ENCODE assay signal across 20 mouse cellular contexts in the genomic region with DNA sequence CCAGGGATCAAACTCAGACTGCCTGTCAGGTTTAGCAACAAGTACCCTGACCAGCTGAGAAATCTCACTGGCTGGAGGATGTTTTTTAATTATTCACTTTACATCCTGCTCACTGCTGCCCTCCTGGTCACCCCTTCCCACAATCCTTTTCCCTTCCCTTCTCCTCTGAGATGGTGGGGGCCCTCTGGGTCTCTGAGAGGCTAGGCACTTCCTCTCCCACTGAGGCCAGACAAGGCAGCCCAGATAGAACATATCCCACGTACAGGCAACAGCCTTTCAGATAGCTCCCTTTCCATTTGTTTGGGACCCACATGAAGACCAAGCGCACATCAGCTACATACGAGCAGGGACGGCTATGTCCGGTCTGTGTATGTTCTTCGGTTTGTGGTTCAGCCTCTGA. TPM values are rescaled to one million over a fixed set of nuclear protein-coding genes. Genes with fewer than 3 reads are reported as not detected.
"Had no signal": no experiment of that assay in that cellular context is flagged by ENCODE, and none has a peak within 500 bp of the region (broad histone marks: within the 10 kb centered on the region; RNA-seq: fewer than 3 reads in every experiment).

No protein-coding gene starts in this region.

RNA-seq across cellular contexts. Expression of gene Gm3415, which starts 14.2 kb away (rescaled TPM):
- polyA plus RNA-seq: cerebellum, adult 2 months; cortical plate, adult 2 months; embryonic facial prominence, embryonic 10.5 days; embryonic facial prominence, embryonic 11.5 days; embryonic facial prominence, embryonic 12.5 days; embryonic facial prominence, embryonic 13.5 days; embryonic facial prominence, embryonic 14.5 days; embryonic facial prominence, embryonic 15.5 days; erythroblast, embryonic 14.5 days; forebrain, embryonic 10.5 days; forebrain, embryonic 11.5 days; forebrain, embryonic 12.5 days; forebrain, embryonic 13.5 days; forebrain, embryonic 14.5 days; forebrain, embryonic 15.5 days; forebrain, embryonic 16.5 days; forebrain, postnatal 0 days; frontal cortex, adult 2 months; gonadal fat pad, adult 2 months; heart, adult 2 months had no signal

RNA-seq across cellular contexts. Expression of gene Gpr12, which starts 14.9 kb away (rescaled TPM):
- polyA plus RNA-seq: embryonic facial prominence, embryonic 14.5 days; erythroblast, embryonic 14.5 days; gonadal fat pad, adult 2 months had no signal

RNA-seq across cellular contexts. Expression of gene Gm3409, which starts 32.7 kb away (rescaled TPM):
- polyA plus RNA-seq: cerebellum, adult 2 months; cortical plate, adult 2 months; embryonic facial prominence, embryonic 10.5 days; embryonic facial prominence, embryonic 11.5 days; embryonic facial prominence, embryonic 12.5 days; embryonic facial prominence, embryonic 13.5 days; embryonic facial prominence, embryonic 14.5 days; embryonic facial prominence, embryonic 15.5 days; erythroblast, embryonic 14.5 days; forebrain, embryonic 10.5 days; forebrain, embryonic 11.5 days; forebrain, embryonic 12.5 days; forebrain, embryonic 13.5 days; forebrain, embryonic 14.5 days; forebrain, embryonic 15.5 days; forebrain, embryonic 16.5 days; forebrain, postnatal 0 days; frontal cortex, adult 2 months; gonadal fat pad, adult 2 months; heart, adult 2 months had no signal

RNA-seq across cellular contexts. Expression of gene Gm3404, which starts 44.6 kb away (rescaled TPM):
- polyA plus RNA-seq: cerebellum, adult 2 months; cortical plate, adult 2 months; embryonic facial prominence, embryonic 10.5 days; embryonic facial prominence, embryonic 11.5 days; embryonic facial prominence, embryonic 12.5 days; embryonic facial prominence, embryonic 13.5 days; embryonic facial prominence, embryonic 14.5 days; embryonic facial prominence, embryonic 15.5 days; erythroblast, embryonic 14.5 days; forebrain, embryonic 10.5 days; forebrain, embryonic 11.5 days; forebrain, embryonic 12.5 days; forebrain, embryonic 13.5 days; forebrain, embryonic 14.5 days; forebrain, embryonic 15.5 days; forebrain, embryonic 16.5 days; forebrain, postnatal 0 days; frontal cortex, adult 2 months; gonadal fat pad, adult 2 months; heart, adult 2 months had no signal

RNA-seq across cellular contexts. Expression of gene Gm3402, which starts 56.3 kb away (rescaled TPM):
- polyA plus RNA-seq: cerebellum, adult 2 months; cortical plate, adult 2 months; embryonic facial prominence, embryonic 10.5 days; embryonic facial prominence, embryonic 11.5 days; embryonic facial prominence, embryonic 12.5 days; embryonic facial prominence, embryonic 13.5 days; embryonic facial prominence, embryonic 14.5 days; embryonic facial prominence, embryonic 15.5 days; erythroblast, embryonic 14.5 days; forebrain, embryonic 10.5 days; forebrain, embryonic 11.5 days; forebrain, embryonic 12.5 days; forebrain, embryonic 13.5 days; forebrain, embryonic 14.5 days; forebrain, embryonic 15.5 days; forebrain, embryonic 16.5 days; forebrain, postnatal 0 days; frontal cortex, adult 2 months; gonadal fat pad, adult 2 months; heart, adult 2 months had no signal
